9 mouse cellular contexts compared by ENCODE assay signal in genomic region chr9:108451170-108451493, GRCm38 (mm10). TPM values are rescaled to one million over a fixed set of nuclear protein-coding genes. Genes with fewer than 3 reads are reported as not detected.
DNase-seq lines count a peak whose midpoint lies in the region; ATAC-seq and TF ChIP-seq lines count a peak whose summit lies in the region.
"Had no signal": no experiment of that assay in that cellular context is flagged by ENCODE, and none has a peak within 500 bp of the region (broad histone marks: within the 10 kb centered on the region; RNA-seq: fewer than 3 reads in every experiment).

No protein-coding gene starts in this region.

- H3K4me1 ChIP-seq in heart, embryonic 10.5 days, result peaks cover 61% of the 10 kb centered on the region
- peaks cover 52% of the 10 kb centered on the region for H3K4me1 ChIP-seq in hindbrain, embryonic 13.5 days (replicated peaks)
- peaks cover 24% of the 10 kb centered on the region for H3K4me1 ChIP-seq in liver, postnatal 0 days (ENCODE audit: insufficient read depth)

- H3K27ac ChIP-seq in heart, embryonic 10.5 days, result peak overlapping the region; percentile 95
- peak overlapping the region; percentile 90 for H3K27ac ChIP-seq in hindbrain, embryonic 13.5 days
- no peak overlapping the region for H3K27ac ChIP-seq in liver, postnatal 0 days (ENCODE audit: low read depth)

- peak overlapping the region; percentile 72 for H3K4me2 ChIP-seq in hindbrain, embryonic 13.5 days
- peak overlapping the region; percentile 100 for H3K4me2 ChIP-seq in liver, postnatal 0 days (ENCODE audit: low read depth, low read length)

- TF ChIP-seq EP300 in liver, postnatal 0 days (IDR thresholded peaks at IDR 0.05; ENCODE audit: low read depth), result no peak

- intact Hi-C loops in heart, postnatal 14 days (cut with DNase I), result loop anchor here (5.0 kb wide), 2 partner anchors 39 to 69 kb away; no protein-coding TSS in a partner anchor

- WGBS in heart, embryonic 10.5 days, result 53% methylated on average over 6 of the region's 6 CpGs
- WGBS in hindbrain, embryonic 13.5 days, result 88% methylated on average over 6 of the region's 6 CpGs
- 51% methylated on average over 6 of the region's 6 CpGs for whole genome bisulfite sequencing in liver, postnatal 0 days (ENCODE audit: insufficient replicate concordance)

- H3K36me3 ChIP-seq in heart, embryonic 10.5 days, result peaks cover 23% of the 10 kb centered on the region
- peaks cover 23% of the 10 kb centered on the region for H3K36me3 ChIP-seq in hindbrain, embryonic 13.5 days
- H3K36me3 ChIP-seq in liver, postnatal 0 days (replicated peaks; ENCODE audit: insufficient read depth, low read length), result no peaks in the 10 kb centered on the region

- ATAC-seq in hindbrain, embryonic 13.5 days (ENCODE audit: low FRiP score), result no peak
- ATAC-seq in liver, postnatal 0 days, result no peak

- no peaks in the 10 kb centered on the region for H3K27me3 ChIP-seq in heart, embryonic 10.5 days (ENCODE audit: insufficient read depth, poor library complexity, severe bottlenecking)
- peaks cover 6% of the 10 kb centered on the region; the same call in 1 of the 2 replicates for H3K27me3 ChIP-seq in hindbrain, embryonic 13.5 days
- H3K27me3 ChIP-seq in liver, postnatal 0 days (ENCODE audit: insufficient read depth, low read length), result no peaks in the 10 kb centered on the region

- peak; percentile 84 for DNase-seq in heart, embryonic 10.5 days (ENCODE audit: low spot score)
- DNase-seq in heart, postnatal 14 days, result no peak
- DNase-seq in c-Kit-positive CD71-positive TER-119-positive erythroid progenitor cells, embryonic 14.5 days (ENCODE audit: low spot score), result peak; percentile 49
- DNase-seq in liver, postnatal 0 days, result peak; percentile 24
- no peak for DNase-seq in thymus, postnatal 25 days
- DNase-seq in layer of hippocampus, postnatal 14 days (ENCODE audit: low spot score in 2 of 2), result no peak
- DNase-seq in cerebellum, postnatal 10 days, result no peak

- peak overlapping the region; percentile 85 for H3K9ac ChIP-seq in hindbrain, embryonic 13.5 days
- H3K9ac ChIP-seq in liver, postnatal 0 days (replicated peaks), result no peak overlapping the region

- H3K4me3 ChIP-seq in heart, embryonic 10.5 days, result peak overlapping the region; percentile 74
- H3K4me3 ChIP-seq in hindbrain, embryonic 13.5 days, result peak overlapping the region; percentile 64
- no peak overlapping the region for H3K4me3 ChIP-seq in liver, postnatal 0 days (ENCODE audit: low read depth, low read length)

- no peak for TF ChIP-seq CTCF in liver, postnatal 0 days (IDR thresholded peaks at IDR 0.05; ENCODE audit: low read depth)

- no peaks in the 10 kb centered on the region for H3K9me3 ChIP-seq in heart, embryonic 10.5 days
- H3K9me3 ChIP-seq in hindbrain, embryonic 13.5 days, result no peaks in the 10 kb centered on the region
- H3K9me3 ChIP-seq in liver, postnatal 0 days (ENCODE audit: low read length), result no peaks in the 10 kb centered on the region

RNA-seq across cellular contexts. Expression of gene Ccdc71, which starts 9.2 kb away (rescaled TPM):
- 46.6 and 61.1 TPM in 2 replicates for polyA plus RNA-seq in heart, embryonic 10.5 days (2016; fragmentation: Nextera tagmentation; extraction: Ambion mirVana)
- total RNA-seq in heart, postnatal 14 days (2021), result 10 to 100 TPM; 23.6 to 29.4 TPM
- polyA plus RNA-seq in hindbrain, embryonic 13.5 days (2015; fragmentation: Nextera tagmentation; extraction: Ambion mirVana), result 58.0 and 59.4 TPM in 2 replicates
- polyA plus RNA-seq in liver, postnatal 0 days (2015; fragmentation: Nextera tagmentation; extraction: Ambion mirVana), result 16.1 and 19.3 TPM in 2 replicates
- total RNA-seq in layer of hippocampus, postnatal 14 days (2021), result 10 to 100 TPM; 37.0 to 37.8 TPM

RNA-seq across cellular contexts. Expression of gene Klhdc8b, which starts 10.2 kb away (rescaled TPM):
- 86.8 and 106 TPM in 2 replicates for polyA plus RNA-seq in heart, embryonic 10.5 days (2016; fragmentation: Nextera tagmentation; extraction: Ambion mirVana)
- 10 to 100 TPM; 15.0 to 15.2 TPM for total RNA-seq in heart, postnatal 14 days (2021)
- polyA plus RNA-seq in hindbrain, embryonic 13.5 days (2015; fragmentation: Nextera tagmentation; extraction: Ambion mirVana), result 66.4 and 69.1 TPM in 2 replicates
- polyA plus RNA-seq in liver, postnatal 0 days (2015; fragmentation: Nextera tagmentation; extraction: Ambion mirVana), result 8.5 and 9.1 TPM in 2 replicates
- total RNA-seq in layer of hippocampus, postnatal 14 days (2021), result 10 to 100 TPM; 17.5 to 18.4 TPM

RNA-seq across cellular contexts. Expression of gene BC048562, which starts 14.8 kb away (rescaled TPM):
- polyA plus RNA-seq in heart, embryonic 10.5 days (2016; fragmentation: Nextera tagmentation; extraction: Ambion mirVana), result not detected in 2 replicates
- total RNA-seq in heart, postnatal 14 days (2021), result not detected
- not detected in 2 replicates for polyA plus RNA-seq in hindbrain, embryonic 13.5 days (2015; fragmentation: Nextera tagmentation; extraction: Ambion mirVana)
- not detected in 2 replicates for polyA plus RNA-seq in liver, postnatal 0 days (2015; fragmentation: Nextera tagmentation; extraction: Ambion mirVana)
- not detected for total RNA-seq in layer of hippocampus, postnatal 14 days (2021)
- total RNA-seq: left cerebral cortex, postnatal 10 days had no signal

RNA-seq across cellular contexts. Expression of gene Ccdc36, which starts 22.8 kb away (rescaled TPM):
- polyA plus RNA-seq in heart, embryonic 10.5 days (2016; fragmentation: Nextera tagmentation; extraction: Ambion mirVana), result 1.1 and 1.5 TPM in 2 replicates
- not detected for total RNA-seq in heart, postnatal 14 days (2021)
- polyA plus RNA-seq in hindbrain, embryonic 13.5 days (2015; fragmentation: Nextera tagmentation; extraction: Ambion mirVana), result 1.0 and 1.2 TPM in 2 replicates
- polyA plus RNA-seq in liver, postnatal 0 days (2015; fragmentation: Nextera tagmentation; extraction: Ambion mirVana), result 0.08 TPM in 1 of 2 replicates, not detected in the other
- total RNA-seq in layer of hippocampus, postnatal 14 days (2021), result under 1 TPM in 1 of 2 experiments, not detected in 1; 0.14 TPM

RNA-seq across cellular contexts. Expression of gene Lamb2, which starts 28.4 kb away (rescaled TPM):
- 46.3 and 57.4 TPM in 2 replicates for polyA plus RNA-seq in heart, embryonic 10.5 days (2016; fragmentation: Nextera tagmentation; extraction: Ambion mirVana)
- total RNA-seq in heart, postnatal 14 days (2021), result 100 to 1,000 TPM; 355 to 379 TPM
- 20.9 and 21.6 TPM in 2 replicates for polyA plus RNA-seq in hindbrain, embryonic 13.5 days (2015; fragmentation: Nextera tagmentation; extraction: Ambion mirVana)
- polyA plus RNA-seq in liver, postnatal 0 days (2015; fragmentation: Nextera tagmentation; extraction: Ambion mirVana), result 2.7 and 3.9 TPM in 2 replicates
- 10 to 100 TPM; 34.8 to 39.8 TPM for total RNA-seq in layer of hippocampus, postnatal 14 days (2021)

Comparison
In these comparisons a context has a peak if more than half of its experiments do, and no peak if none do; other contexts are left out.
1. DNase-seq: peak in heart, embryonic 10.5 days (single experiment), c-Kit-positive CD71-positive TER-119-positive erythroid progenitor cells, embryonic 14.5 days (single experiment) and liver, postnatal 0 days (single experiment); none in heart, postnatal 14 days (0 of 2), thymus, postnatal 25 days (single experiment), layer of hippocampus, postnatal 14 days (0 of 2) and cerebellum, postnatal 10 days (0 of 2).